Mouse (Mus musculus): ENCODE results near the gene Rab8b. TPM values are rescaled to one million over a fixed set of nuclear protein-coding genes. Genes with fewer than 3 reads are reported as not detected.
"Not testable (repeated sequence)": the region's sequence is repeated elsewhere in the genome, so short reads cannot be mapped to it uniquely, and the experiment has no call there.

Rab8b gene
- total RNA-seq, 1 experiment from 2014 or later, result 17.2 TPM

- DNase-seq, result no peak
Observed at GRCm38 (mm10) chr9:66917216-66917891, 2.1 kb downstream of the Rab8b start.

DNA sequence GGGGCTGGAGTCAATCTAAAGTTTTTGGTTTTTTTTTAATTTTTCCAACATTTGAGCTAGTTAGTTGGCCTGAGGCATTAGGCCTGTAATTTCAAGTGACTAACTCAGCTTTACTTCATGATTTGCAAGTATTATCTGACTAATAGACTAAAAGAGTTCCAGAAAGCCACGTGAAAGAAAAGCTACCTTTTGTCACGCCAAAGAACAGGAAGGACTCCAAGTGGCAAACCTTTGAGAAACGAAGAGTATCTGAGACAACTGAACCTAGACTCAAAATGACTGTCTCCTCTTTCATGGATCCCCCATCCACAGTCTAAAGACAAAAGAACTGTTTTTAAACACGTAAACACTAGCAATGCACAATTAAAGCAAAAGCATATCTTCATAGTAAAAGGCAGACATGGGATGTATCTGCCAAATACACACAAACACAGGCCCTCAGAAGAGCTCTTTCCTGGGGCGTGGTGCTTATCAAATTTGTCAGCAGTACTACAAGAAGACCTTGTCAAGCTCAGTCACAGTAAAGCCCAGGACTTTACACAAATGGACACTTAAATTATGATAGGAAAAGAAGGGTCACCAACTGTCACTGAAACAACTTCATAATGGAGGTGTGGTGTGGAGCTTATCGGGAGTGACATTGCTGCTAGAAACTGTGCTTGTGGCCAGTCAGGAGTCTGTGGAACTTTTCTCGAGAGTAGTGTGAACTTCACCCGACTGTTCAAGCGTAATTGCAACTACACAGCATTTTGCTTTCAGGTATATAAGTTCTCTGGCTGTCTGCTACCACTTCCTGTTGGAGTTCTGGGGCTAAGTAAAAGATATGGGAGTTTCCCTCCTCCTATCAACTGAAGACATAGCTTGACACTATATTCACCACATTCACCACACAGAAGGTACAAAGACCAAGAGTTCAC is 3.4 kb downstream of the Rab8b start:
- DNase-seq, result no peak

DNA sequence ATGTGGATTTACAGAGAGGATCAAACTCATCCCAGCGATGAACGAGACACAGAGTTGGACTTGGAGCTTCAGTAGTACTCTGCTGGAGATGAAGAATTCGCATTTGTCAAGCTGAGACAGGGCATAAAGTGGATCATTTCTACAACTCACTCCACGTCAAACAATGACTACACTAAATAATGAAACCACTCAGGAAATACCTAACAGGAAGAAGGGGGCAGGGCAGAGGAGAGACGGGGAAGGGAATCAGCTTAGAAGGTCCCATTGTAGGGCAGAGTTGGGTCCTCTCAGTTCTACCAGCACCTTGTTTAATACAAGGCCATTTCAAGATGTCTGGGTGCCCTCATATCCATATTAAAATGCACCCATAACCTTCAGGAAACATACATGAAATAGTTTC is 4.1 kb downstream of the Rab8b start:
- DNase-seq, result no peak

GRCm38 (mm10) chr9:66914540-66914939 is 4.9 kb downstream of the Rab8b start:
- no peak for DNase-seq

DNA sequence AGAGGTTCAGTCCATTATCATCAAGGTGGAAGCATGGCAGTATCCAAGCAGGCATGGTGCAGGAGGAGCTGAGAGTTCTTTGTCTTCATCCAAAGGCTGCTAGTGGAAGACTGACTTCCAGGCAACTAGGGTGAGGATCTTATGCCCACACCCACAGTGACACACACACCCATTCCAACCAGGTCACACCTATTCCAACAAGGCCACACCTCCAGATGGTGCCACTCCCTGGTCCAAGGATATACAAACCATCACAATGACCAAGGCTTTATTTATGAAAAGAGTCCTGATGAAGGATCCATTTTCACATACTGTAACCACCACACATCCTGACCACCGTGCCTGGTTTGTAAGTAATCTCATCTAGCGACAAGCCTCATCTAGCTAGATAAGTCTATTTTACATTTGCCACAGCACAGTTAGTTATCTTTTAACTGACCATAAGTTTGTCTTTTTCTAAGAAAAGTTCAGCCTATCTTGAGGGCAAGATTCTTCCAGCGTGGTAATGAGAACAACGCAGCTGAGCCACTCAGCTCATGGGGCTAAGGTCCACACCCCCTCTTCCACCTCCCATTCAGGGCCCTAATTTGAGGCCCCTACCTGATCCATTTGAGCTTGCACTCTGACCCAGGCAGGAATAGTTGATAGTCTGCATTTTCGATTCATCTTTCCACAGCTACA is 6.1 kb downstream of the Rab8b start:
- DNase-seq, result not testable (repeated sequence)

DNA sequence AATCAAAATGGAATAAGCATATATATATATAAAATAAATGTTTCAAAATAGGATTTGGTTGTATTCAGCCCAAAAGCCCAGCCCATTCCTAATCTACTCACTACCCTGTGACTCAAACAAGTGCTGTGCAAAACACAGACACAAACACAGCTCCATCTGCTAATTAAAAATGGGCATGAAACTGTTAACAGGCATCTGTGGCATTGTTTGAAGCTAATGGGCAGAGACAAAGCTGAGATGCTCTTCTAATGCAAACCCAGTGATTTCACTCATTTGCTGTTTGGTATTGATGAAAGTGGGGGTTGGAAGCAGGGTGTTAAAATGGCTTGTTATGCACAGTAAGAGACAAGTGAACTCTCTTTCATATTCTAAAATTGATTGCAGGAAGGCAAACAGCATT is 7.2 kb downstream of the Rab8b start:
- no peak for DNase-seq

- no peak for DNase-seq
Observed at GRCm38 (mm10) chr9:66910677-66911076, 8.8 kb downstream of the Rab8b start.

DNA sequence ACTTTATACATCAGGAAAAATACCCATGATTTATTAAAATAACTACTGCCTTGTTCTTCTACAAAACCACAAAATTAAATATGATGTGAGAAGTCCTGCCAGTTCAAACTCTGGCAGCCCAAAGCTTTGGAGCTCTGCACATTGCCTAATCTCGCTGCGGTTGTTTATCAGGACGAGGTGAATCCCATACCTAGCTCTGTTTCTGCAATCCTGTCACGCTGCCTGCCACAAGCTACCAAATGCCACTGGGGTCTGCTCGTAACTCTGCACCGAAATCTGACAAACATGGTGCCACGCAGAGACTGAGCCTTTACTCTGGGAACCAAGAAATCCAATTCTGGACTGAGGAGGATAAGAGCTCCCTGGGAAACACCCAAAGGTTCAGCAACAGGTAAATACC is 9.6 kb downstream of the Rab8b start:
- no peak for DNase-seq

DNA sequence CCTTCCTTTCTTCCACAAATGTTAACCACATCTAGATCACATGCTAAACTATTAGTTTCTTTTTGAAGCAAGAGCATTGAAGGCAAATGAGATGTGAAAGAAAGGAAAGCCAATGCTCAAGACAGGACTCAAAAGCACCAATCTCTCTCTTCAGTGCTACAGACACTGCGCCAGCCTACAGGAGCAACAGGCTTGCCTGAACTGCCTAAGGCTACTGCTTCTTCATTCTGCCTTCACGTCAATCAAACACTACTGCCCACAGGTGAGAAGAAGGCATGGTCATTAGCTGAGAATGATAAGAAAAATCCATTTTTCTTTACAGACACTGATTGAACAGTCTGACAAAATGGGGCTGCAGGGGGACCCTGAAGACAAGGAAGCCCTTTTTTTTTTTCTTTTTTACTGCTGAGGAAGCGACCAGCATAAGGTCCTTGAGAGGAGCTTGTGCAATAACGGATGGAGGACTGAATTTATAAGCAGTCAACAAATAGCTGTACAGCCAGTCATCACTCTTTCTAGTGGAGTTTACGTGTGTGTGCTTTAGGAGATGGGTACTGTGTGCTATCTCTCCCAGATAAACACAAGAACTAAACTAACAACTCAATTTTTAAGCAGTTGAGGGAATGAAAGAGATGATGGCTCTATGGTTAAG is 11.6 kb downstream of the Rab8b start:
- DNase-seq, result no peak

DNA sequence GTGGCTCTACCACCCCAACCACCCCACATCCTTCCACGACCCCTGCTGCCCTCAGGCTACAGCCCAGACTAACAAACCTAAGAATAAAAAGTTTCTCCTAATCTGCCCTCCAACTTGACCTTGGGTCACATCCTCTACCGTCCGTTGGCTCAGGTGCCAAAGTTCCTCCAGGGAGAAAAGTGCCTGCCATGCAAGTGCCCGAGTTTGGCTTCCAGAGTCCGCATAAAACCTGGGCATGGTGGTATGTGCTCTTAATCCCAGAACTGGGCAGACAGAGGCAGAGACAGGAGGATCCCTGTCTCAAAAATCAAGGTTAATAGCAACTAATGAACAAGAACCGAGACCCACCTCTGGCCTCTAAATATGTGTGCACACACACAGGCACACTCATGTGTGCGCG is 12.4 kb downstream of the Rab8b start:
- DNase-seq, result no peak

GRCm38 (mm10) chr9:66905990-66906389 is 13.5 kb downstream of the Rab8b start:
- no peak for DNase-seq

DNA sequence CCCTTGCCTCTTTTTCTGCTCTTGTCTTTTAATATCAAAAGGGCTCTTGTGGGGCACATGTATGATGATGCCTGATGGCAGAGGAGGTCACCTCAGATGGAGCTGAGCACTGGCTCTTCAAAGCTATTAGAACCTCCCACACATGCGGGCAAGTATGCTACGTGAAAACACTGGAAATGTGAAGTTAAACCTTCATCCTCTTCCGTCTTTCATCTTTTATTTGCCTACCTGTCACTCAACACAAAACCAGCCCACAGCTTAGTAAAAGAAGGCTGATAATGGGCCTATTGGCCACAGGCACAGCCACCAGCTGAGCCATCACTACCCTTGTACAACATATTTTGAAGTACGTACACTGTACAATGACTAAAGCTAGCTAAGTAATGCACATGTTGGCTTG is 20.0 kb downstream of the Rab8b start:
- DNase-seq, result no peak

DNA sequence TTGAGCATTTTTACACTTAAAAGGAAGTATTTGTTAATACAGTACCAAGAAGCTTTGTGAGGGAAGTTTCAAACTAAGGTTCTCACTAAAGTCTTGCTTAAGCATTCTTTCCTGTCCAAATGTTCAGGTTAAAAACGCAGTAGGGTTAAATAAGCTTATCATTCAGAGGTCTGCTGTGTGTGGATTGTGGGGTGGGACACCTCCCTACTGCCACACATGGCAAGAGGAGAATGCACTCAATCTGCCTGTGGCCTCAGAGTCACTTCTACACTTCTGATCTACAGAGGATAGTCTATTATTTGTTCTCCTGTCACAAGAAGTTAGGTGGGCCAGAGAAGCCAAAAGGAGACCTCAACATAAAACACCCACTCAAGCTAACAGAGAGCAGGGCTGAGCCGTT is 20.4 kb downstream of the Rab8b start:
- DNase-seq, result no peak

DNA sequence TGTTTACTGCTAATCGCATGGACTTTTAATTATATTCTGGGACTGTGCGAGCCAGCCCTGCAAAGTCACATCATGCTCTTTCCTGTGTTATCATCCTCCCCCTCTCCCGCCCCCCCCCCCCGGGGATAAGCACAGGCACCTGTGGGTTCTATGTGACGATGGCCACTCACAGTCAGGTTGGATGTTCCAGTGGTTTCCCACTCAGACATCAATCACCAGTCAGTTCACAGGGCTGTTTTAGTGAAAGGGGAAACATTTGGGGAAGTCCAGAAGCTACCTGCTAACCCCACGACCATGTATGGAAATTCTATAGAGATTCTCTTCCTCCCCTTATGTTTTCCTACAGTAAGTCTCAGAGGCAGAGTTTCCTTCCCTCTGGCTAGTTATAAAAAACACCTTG is 21.6 kb downstream of the Rab8b start:
- no peak for DNase-seq

GRCm38 (mm10) chr9:66896951-66897350 is 22.5 kb downstream of the Rab8b start:
- DNase-seq, result no peak

DNA sequence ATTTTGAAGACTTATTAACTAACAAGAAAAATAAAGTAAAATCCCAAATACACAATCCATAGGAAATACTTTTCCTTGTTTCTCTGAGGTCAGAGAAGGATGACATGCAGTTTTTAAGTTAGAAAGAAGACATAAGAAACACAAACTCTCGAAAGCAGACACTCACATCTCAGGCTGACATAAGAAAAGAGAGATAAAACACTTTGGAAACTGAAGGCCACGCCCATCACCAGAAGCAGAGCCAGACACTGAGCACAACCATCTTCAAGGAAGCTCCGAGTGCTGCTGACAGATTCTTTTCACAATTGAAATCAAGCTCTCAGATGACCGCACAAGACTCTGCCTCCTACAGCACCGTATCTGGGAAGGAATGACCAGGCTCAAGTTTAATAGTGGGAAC is 23.5 kb downstream of the Rab8b start:
- DNase-seq, result no peak

DNA sequence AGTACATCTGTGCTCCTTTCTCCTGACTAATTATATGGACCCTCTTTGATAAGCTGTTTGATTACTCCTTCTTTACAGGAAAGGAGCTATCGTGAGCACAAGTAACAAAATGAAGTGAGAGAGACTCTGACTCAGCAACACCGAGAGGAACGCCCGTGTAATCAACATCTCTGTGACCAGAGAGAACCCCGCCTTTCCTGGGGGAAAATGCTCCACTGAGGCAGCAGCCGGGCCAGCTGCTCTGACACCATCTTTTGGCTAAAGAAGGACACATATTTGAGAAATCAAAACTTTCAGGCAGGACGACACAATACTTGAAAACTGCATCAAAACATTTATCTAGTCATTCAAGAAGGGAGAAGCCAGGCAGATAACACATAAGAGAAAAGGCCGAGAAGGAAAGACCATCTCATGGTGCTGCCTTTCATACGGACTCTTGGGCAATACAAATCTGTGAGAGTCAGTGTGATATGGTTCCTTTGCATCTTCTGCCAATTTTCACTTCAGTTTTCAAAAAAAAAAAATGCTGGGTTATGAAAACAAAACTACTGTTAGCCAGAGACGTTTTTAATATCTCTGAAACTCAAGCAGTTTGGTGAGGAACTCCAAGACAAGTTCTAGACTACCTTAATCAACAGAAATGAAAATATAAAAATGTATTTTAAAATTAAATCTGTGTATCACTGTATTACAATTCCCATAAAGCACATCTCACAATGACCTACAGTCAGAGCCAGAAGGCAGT is 24.3 kb downstream of the Rab8b start:
- no peak for DNase-seq

DNA sequence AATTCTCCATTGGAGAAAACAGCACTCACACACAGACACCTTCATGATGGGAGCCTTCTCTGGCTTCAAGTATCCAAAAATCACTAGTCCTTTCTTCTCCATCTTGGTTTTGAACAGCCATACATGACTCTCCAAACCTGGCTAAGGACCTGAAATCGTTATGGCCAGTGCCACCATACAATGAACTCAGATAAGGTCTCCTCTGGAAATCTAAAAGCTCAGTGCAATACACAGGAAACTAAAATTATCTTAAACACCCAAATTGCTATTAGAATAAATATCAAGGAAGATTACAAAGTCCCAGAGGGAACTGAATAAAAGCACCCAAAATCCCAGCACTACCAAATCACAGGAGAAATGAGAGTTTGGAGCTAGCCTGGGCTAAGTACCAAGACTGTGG is 25.1 kb downstream of the Rab8b start:
- DNase-seq, result no peak

DNA sequence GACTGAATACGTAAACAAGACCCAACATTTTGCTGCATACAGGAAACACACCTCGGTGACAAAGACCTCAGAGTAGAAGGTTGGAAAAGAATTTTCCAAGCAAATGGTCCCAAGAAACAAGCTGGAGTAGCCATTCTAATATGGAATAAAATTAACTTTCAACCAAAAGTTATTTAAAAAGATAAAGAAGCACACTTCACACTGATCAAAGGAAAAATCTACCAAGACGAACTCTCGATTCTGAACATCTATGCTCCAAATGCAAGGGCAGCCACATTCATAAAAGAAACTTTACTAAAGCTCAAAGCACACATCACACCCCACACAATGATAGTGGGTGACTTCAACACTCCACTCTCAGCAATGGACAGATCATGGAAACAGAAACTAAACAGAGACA is 27.0 kb downstream of the Rab8b start:
- not testable (repeated sequence) for DNase-seq

DNA sequence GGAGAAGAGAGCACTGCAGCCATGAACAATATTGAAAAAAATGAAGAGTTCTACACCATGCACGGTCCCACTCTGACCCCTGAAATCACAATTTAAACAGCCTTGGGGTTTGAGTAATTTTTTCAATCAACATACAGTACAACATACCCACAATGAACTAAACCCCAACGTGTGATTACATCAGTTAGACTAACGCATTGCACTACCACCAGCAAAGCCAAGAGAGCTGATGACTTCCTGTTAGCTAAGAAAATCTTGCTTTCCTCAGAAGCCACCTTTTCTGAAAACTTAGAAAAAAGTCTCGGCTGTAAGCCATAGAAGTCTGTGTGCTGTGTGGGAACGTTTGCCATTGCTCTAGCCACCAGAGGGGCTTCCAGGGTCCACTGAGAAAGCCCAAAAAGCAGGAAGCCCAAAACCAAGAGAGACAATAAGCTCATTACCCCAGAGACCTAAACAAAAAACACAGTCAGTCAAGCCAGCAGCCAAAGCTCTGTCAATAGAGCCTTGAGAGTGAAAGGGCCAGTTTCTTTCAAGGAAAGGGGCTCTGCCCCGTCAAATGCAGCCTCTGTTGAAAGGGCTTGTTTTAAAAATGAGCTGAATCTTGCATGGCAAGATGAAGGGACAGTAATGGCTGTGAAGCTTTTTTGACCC is 31.4 kb downstream of the Rab8b start:
- no peak for DNase-seq

DNA sequence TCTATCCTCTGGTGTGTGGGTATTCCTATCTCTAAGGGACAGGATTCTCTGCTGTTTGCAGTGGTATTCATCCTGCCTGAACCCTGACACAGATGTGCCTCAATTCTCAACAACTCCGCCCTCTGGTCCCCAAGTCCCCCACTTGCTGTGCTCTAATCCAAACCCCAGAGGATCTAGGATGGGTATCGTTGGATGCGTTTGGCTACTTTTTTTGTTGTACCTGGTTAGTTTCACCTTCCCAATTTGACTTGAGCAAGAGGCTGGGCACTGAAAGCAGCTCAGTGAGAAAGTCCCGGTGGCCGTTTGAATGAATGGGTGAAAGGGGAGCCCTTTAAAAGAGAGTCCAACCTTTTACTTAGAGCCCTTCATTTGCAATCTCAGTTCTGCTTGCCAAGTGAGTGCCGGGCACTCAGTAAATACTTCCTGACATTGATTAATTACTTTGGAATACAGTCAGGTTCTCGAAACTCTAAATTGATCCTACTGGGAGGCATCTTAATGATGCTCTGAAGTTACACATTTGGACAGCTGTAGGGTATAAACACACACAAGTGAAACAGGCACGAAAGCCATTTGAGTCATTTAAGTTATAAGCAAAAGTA is 32.1 kb downstream of the Rab8b start:
- DNase-seq, result no peak
